Mouse (Mus musculus) thymus, postnatal 14 days (tissue): ENCODE measurements around the gene Anapc7.
"Not testable (repeated sequence)": the region's sequence is repeated elsewhere in the genome, so short reads cannot be mapped to it uniquely, and the experiment has no call there.

ENCODE experiments used
- DNase-seq: peaks from one replicate; pipeline ENCODE4 v3.0.0; 2021

Anapc7 gene

DNA sequence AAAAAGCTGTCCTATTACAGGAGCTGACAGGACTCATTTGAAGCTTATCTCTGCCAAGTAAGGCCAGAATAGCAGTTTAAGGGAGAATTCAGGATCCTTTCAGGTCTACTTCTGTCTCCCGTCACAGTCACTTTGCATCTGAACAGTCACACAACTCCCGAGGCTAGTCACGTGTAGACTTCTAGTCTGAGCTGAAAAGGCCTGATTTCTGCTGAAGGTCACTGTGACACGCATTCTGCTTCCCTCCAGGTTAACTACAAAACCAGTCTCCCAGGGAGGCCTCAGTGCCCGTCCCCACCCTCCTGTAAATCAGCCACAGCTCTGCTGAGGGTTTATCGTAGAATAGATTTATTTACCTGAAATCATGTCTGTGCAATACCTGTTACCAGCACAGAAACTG is 31.7 kb downstream of the Anapc7 start:
- DNase-seq = no peak

GRCm38 (mm10) chr5:122454442-122454841 is 32.9 kb downstream of the Anapc7 start:
- DNase-seq = no peak

DNA sequence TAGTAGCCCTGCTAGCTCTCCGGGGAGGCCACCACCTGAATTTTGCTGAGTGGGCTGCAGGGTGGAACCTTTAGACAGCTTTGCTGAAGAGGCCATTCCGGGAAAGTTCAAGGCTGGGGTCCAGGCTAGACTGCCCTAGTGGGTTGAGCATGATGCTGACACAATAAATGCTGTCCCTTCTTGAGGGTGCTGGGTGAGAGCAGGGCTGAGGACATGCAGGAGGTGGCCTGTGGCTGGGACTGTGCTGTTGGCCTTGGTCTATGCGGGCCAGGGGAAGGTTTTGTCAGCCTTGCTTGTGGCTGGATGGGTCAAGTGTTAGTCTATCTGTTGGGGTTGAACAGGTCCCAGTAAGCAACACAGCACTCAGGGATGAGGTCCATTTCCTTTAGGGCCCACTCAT is 33.4 kb downstream of the Anapc7 start:
- no peak for DNase-seq

GRCm38 (mm10) chr5:122455584-122455983 is 34.1 kb downstream of the Anapc7 start:
- no peak for DNase-seq

DNA sequence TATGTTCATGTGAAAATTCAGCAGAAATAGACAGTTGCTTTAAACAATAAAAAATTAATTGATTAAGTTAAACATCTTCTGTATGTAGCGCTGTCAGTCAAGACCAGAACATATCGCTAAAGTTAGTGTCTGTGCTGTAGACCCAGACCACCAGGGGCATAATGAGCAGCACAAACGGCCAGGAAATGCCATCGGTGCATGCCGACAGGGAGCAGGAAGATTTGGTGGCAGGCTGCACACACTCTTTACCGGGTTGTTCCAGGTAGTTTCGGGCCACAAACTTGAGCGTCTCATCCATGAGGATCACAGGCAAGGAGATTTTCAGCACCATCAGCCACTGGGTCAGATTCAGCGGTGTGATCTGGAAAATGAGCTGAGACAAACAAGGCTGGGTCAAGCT is 35.6 kb downstream of the Anapc7 start:
- DNase-seq = not testable (repeated sequence)

DNA sequence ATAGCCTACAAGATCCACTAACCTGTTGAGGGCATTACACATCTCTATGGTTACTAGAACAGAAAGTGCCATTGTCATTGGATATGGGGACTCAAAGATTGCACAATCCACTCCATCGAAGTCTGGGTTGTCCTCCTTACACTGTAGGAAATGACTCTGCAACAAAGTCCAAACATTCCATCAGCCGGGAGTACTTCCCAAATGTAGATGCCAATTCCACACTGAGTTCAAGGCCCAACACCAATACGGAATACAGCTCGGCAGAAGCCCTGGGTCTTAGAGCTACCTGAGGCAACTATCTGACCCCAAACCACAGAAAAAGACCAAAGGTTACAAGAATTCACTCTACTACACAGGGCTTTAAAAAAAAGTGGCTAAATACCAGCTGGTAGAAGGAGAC is 36.6 kb downstream of the Anapc7 start:
- DNase-seq = no peak

- no peak for DNase-seq
These were observed 37.8 kb downstream of the Anapc7 start for GRCm38 (mm10) chr5:122459335-122459734.

- no peak for DNase-seq
These were observed 39.2 kb downstream of the Anapc7 start for GRCm38 (mm10) chr5:122460656-122461055.

- DNase-seq = no peak
These were observed 39.9 kb downstream of the Anapc7 start for GRCm38 (mm10) chr5:122461431-122461830.

GRCm38 (mm10) chr5:122471658-122472057 is 50.2 kb downstream of the Anapc7 start:
- no peak for DNase-seq

- no peak for DNase-seq
These were observed 53.3 kb downstream of the Anapc7 start for GRCm38 (mm10) chr5:122474643-122475363.

DNA sequence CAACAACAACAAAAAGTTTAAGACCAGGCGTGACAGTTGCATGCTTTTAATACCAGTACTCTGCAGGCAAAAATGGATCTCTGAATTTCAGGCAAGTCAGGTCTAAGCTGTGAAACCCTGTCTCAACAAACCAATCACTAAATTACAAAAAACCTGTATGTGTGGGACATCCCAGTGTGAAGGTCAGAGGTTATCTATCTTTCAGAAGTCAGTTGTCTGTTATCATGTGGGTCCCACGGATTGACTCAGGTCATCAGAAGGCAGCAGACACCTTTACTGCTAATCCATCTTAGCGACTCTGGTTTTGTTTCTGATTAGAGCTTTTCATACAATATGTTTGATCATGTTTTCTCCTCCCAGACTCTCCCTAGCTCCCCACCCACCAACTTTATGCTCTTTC is 54.6 kb downstream of the Anapc7 start:
- DNase-seq = no peak

DNA sequence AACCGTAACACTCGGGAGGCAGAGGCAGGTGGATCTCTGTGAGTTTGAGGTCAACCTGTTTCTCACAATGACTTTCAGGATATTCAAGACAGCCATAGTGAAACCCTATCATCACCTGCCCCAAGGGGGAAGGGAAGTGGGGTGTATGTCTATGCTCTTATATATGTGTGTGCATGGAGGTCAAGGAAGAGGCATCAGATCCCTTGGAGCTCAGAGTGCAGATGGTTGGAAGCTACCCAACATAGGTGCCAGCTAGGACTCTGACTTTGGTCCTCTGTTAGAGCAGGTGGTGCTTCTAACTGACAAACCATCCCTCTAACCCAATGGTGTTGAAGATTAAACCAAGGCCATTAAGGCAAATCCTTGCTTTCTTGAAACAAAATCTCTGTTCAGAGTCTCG is 56.0 kb downstream of the Anapc7 start:
- no peak for DNase-seq

GRCm38 (mm10) chr5:122479131-122479530 is 57.6 kb downstream of the Anapc7 start:
- DNase-seq = no peak

GRCm38 (mm10) chr5:122481844-122482243 is 60.4 kb downstream of the Anapc7 start:
- DNase-seq = no peak

- DNase-seq = no peak
These were observed 61.4 kb downstream of the Anapc7 start for GRCm38 (mm10) chr5:122482733-122483391.

GRCm38 (mm10) chr5:122486243-122486642 is 64.8 kb downstream of the Anapc7 start:
- not testable (repeated sequence) for DNase-seq

GRCm38 (mm10) chr5:122487825-122488224 is 66.3 kb downstream of the Anapc7 start:
- no peak for DNase-seq

DNA sequence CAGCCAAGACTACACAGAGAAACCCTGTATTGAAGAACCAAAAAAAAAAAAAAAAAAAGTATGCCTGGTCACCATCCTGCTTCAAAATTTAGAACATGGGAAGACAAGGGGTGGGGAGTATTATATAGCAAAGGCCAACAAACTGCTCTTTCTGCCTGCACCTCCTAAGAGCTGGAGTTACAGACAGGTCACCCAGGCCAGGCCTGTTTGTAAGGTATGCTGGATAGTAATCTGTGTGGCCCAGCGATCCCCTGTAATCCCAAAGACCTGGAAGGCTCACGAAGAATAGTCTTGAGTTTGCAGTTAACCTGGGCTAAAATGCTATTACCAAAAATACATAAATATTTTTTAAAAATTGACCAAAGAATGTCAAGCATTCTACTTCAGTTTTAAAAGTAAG is 68.7 kb downstream of the Anapc7 start:
- no peak for DNase-seq

DNA sequence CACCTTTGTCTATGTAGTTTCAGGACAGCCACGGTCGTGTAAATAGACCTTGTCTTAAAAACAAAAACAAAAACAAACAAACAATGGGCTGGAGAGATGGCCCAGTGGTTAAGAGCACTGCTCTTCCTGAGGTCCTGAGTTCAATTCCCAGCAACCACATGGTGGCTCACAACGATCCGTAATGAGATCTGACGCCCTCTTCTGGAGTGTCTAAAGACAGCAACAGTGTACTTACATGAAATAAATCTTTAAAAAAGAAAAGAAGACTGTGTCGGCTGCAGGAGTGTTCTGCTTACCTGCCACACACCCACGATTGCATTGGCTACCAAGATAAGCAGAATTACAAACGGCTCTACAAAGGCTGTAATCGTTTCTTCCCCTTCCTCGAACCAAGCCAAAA is 69.9 kb downstream of the Anapc7 start:
- DNase-seq = no peak

- DNase-seq = no peak
These were observed 71.5 kb downstream of the Anapc7 start for GRCm38 (mm10) chr5:122493035-122493434.

GRCm38 (mm10) chr5:122494449-122494848 is 73.0 kb downstream of the Anapc7 start:
- DNase-seq = no peak
